Comparison of ENCODE assay signal across 22 mouse cellular contexts in genomic region chr2:5707871-5708733, GRCm38 (mm10). TPM values are rescaled to one million over a fixed set of nuclear protein-coding genes. Genes with fewer than 3 reads are reported as not detected.
DNase-seq lines count a peak whose midpoint lies in the region; TF ChIP-seq lines count a peak whose summit lies in the region.
"Had no signal": no experiment of that assay in that cellular context is flagged by ENCODE, and none has a peak within 500 bp of the region (broad histone marks: within the 10 kb centered on the region; RNA-seq: fewer than 3 reads in every experiment).

No protein-coding gene starts in this region.

- H3K36me3 ChIP-seq in embryonic facial prominence, embryonic 10.5 days (replicated peaks) = no peaks in the 10 kb centered on the region
- H3K36me3 ChIP-seq: embryonic facial prominence, embryonic 15.5 days; hindbrain, embryonic 13.5 days; limb, embryonic 15.5 days; liver, embryonic 15.5 days had no signal

- H3K4me3 ChIP-seq in cerebellum, adult 2 months (replicated peaks; ENCODE audit: insufficient read depth, low read depth, low read length) = no peak overlapping the region
- no peak overlapping the region for H3K4me3 ChIP-seq in embryonic facial prominence, embryonic 10.5 days
- H3K4me3 ChIP-seq: embryonic facial prominence, embryonic 15.5 days; hindbrain, embryonic 13.5 days; limb, embryonic 15.5 days; liver, embryonic 15.5 days had no signal

- H3K27ac ChIP-seq in cerebellum, adult 2 months (ENCODE audit: insufficient read depth, low read length) = no peak overlapping the region
- no peak overlapping the region for H3K27ac ChIP-seq in embryonic facial prominence, embryonic 10.5 days (replicated peaks)
- H3K27ac ChIP-seq: embryonic facial prominence, embryonic 15.5 days; hindbrain, embryonic 13.5 days; limb, embryonic 15.5 days; liver, embryonic 15.5 days had no signal

- no peaks in the 10 kb centered on the region for H3K9me3 ChIP-seq in embryonic facial prominence, embryonic 10.5 days
- H3K9me3 ChIP-seq: embryonic facial prominence, embryonic 15.5 days; hindbrain, embryonic 13.5 days; limb, embryonic 15.5 days; liver, embryonic 15.5 days had no signal

- 61% methylated on average over 10 of the region's 10 CpGs for WGBS in cerebellum, adult 2 months
- WGBS in embryonic facial prominence, embryonic 10.5 days = 68% methylated on average over 10 of the region's 10 CpGs

- DNase-seq in cerebellum, adult 2 months = peak; percentile 16 to 40
- DNase-seq in cerebellum, adult 11-12 months = no peak
- peak; percentile 28 for DNase-seq in lung, postnatal 10 days
- DNase-seq in lung, adult 18-20 months = no peak
- peak; percentile 33 for DNase-seq in retina, embryonic 14.5 days (ENCODE audit: low spot score)
- DNase-seq in kidney, adult 9 months = no peak
- no peak for DNase-seq in embryonic facial prominence, embryonic 10.5 days (ENCODE audit: low spot score)
- DNase-seq: adrenal gland, postnatal 10 days; cerebellum, adult 8-10 months; cerebellum, postnatal 36 days; forebrain, postnatal 0 days; gastrocnemius, postnatal 25 days; heart, adult 18-20 months; kidney, adult 2 months; kidney, postnatal 10 days; left cerebral cortex, postnatal 4 days; right cerebral cortex, postnatal 14 days; thymus, postnatal 25 days had no signal

- TF ChIP-seq CTCF in cerebellum, adult 2 months (IDR thresholded peaks at IDR 0.05; ENCODE audit: borderline replicate concordance, insufficient read depth, low read depth, low read length) = no peak

- TF ChIP-seq POLR2A in cerebellum, adult 2 months (IDR thresholded peaks at IDR 0.05; ENCODE audit: borderline replicate concordance, insufficient read depth, low read length) = no peak

- peaks cover 17% of the 10 kb centered on the region for H3K4me1 ChIP-seq in cerebellum, adult 2 months (ENCODE audit: control insufficient read depth, insufficient read depth, low read length)
- peaks cover under 1% of the 10 kb centered on the region for H3K4me1 ChIP-seq in embryonic facial prominence, embryonic 10.5 days

- no peaks in the 10 kb centered on the region for H3K27me3 ChIP-seq in cerebellum, adult 2 months (ENCODE audit: control insufficient read depth, insufficient read depth, low read length)
- peaks cover 29% of the 10 kb centered on the region for H3K27me3 ChIP-seq in embryonic facial prominence, embryonic 10.5 days (replicated peaks; ENCODE audit: low read depth, poor library complexity, severe bottlenecking)

RNA-seq across cellular contexts. Expression of gene Camk1d, which starts 6.2 kb away (rescaled TPM):
- 25.3 and 25.6 TPM in 2 replicates for polyA plus RNA-seq in cerebellum, adult 2 months (2012; rRNA removed)
- 0.59 and 0.74 TPM in 2 replicates for polyA plus RNA-seq in embryonic facial prominence, embryonic 10.5 days (2016; fragmentation: Nextera tagmentation; extraction: Ambion mirVana)

Comparison
In these comparisons a context has a peak if more than half of its experiments do, and no peak if none do; other contexts are left out.
1. DNase-seq: peak in cerebellum, adult 2 months (2 of 2), lung, postnatal 10 days (single experiment) and retina, embryonic 14.5 days (single experiment); none in cerebellum, adult 11-12 months (single experiment), lung, adult 18-20 months (0 of 2), kidney, adult 9 months (single experiment) and embryonic facial prominence, embryonic 10.5 days (single experiment).
2. RNA of gene Camk1d, which starts 6.2 kb away (polyA plus RNA-seq): 25.3 to 25.6 TPM in cerebellum, adult 2 months; 0.59 to 0.74 TPM in embryonic facial prominence, embryonic 10.5 days; every median in the first group is over 10 times any median in the second.